Mouse (Mus musculus) v-Abl transformed pro-B cells (cell line): ENCODE measurements at regions not wholly inside any gene's neighbourhood (a gene's known extent, or its start where the extent isn't known, plus 50 kb on each side); places are given as distances from the start of the nearest gene placed in this dataset.

Experiments used
- in situ Hi-C, 2 experiments: fragments of 400-800 bp; cut with MboI; formaldehyde crosslinking; loops; one replicate each; pipeline ENCODE4 v1.15.1; 2025; ENCODE audit not compliant: unreplicated experiment in 2 of 2

GRCm38 (mm10) chr9:52591188-52591587, 88.4 kb downstream of the AI593442 start:
- in situ Hi-C loops, result no loop called here

GRCm38 (mm10) chr9:52574066-52574465, 105.5 kb downstream of the AI593442 start:
- in situ Hi-C loops, result no loop called here

GRCm38 (mm10) chr9:52551577-52552281, 127.9 kb downstream of the AI593442 start:
- in situ Hi-C loops, result no loop called here

GRCm38 (mm10) chr9:52546071-52546470, 133.5 kb downstream of the AI593442 start:
- in situ Hi-C loops, result no loop called here

- in situ Hi-C loops, result no loop called here
Observed at GRCm38 (mm10) chr9:52539086-52539485, 140.5 kb downstream of the AI593442 start.

- in situ Hi-C loops, result no loop called here
Observed at GRCm38 (mm10) chr9:52529444-52529915, 150.1 kb downstream of the AI593442 start.

- in situ Hi-C loops, result no loop called here
Observed at GRCm38 (mm10) chr9:52500487-52500886, 179.1 kb downstream of the AI593442 start.

- in situ Hi-C loops, result no loop called here
Observed at GRCm38 (mm10) chr9:52495483-52496270, 183.9 kb downstream of the AI593442 start.

GRCm38 (mm10) chr9:52492947-52493505, 186.6 kb downstream of the AI593442 start:
- in situ Hi-C loops, result no loop called here

GRCm38 (mm10) chr9:52473555-52474196, 205.9 kb downstream of the AI593442 start:
- in situ Hi-C loops, result no loop called here

GRCm38 (mm10) chr9:52472859-52473258, 206.7 kb downstream of the AI593442 start:
- in situ Hi-C loops, result no loop called here

GRCm38 (mm10) chr9:52458518-52458917, 221.1 kb downstream of the AI593442 start:
- in situ Hi-C loops, result no loop called here

GRCm38 (mm10) chr9:52454445-52454844, 225.1 kb downstream of the AI593442 start:
- in situ Hi-C loops, result no loop called here

- in situ Hi-C loops, result no loop called here
Observed at GRCm38 (mm10) chr9:52451792-52452191, 227.8 kb downstream of the AI593442 start.

- in situ Hi-C loops, result no loop called here
Observed at GRCm38 (mm10) chr9:52448245-52448644, 231.3 kb downstream of the AI593442 start.

- in situ Hi-C loops, result no loop called here
Observed at GRCm38 (mm10) chr9:52443228-52443627, 236.4 kb downstream of the AI593442 start.

GRCm38 (mm10) chr9:52434215-52434614, 245.4 kb downstream of the AI593442 start:
- in situ Hi-C loops, result no loop called here

- in situ Hi-C loops, result no loop called here
Observed at GRCm38 (mm10) chr9:52425413-52425812, 254.2 kb downstream of the AI593442 start.

GRCm38 (mm10) chr9:52422622-52423021, 254.2 kb upstream of the Zc3h12c start:
- in situ Hi-C loops, result no loop called here

- in situ Hi-C loops, result no loop called here
Observed at GRCm38 (mm10) chr9:52415706-52416105, 247.3 kb upstream of the Zc3h12c start.

- in situ Hi-C loops, result no loop called here
Observed at GRCm38 (mm10) chr9:52407841-52408240, 239.5 kb upstream of the Zc3h12c start.
